Comparison of ENCODE assay signal across 11 mouse cellular contexts in the genomic region with DNA sequence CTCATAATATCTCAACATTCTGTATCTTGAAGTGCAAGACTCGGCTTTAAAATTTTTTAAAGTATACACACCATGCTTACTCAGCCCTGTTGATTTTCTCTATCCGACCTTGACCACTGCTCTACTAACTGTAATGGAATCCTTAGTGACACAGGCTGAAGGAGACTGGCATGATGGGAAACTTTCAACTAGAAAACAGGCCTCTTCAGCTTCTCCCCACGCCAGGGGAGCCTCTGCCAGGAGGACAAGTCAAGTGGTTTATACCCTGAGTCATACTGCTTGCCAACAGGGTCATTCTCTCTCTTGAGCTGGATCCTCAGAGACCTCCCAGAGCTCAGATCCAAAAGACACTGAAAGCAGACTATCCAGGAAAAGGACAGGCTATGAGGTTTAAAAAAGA.
DNase-seq lines count a peak whose midpoint lies in the region; ATAC-seq and TF ChIP-seq lines count a peak whose summit lies in the region.
"Had no signal": no experiment of that assay in that cellular context is flagged by ENCODE, and none has a peak within 500 bp of the region (broad histone marks: within the 10 kb centered on the region; RNA-seq: fewer than 3 reads in every experiment).

No protein-coding gene starts in this region.

- H3K9me3 ChIP-seq in hindbrain, embryonic 13.5 days = no peaks in the 10 kb centered on the region
- H3K9me3 ChIP-seq in hindbrain, embryonic 11.5 days (ENCODE audit: control insufficient read depth, low read length) = no peaks in the 10 kb centered on the region
- H3K9me3 ChIP-seq in forebrain, embryonic 15.5 days = no peaks in the 10 kb centered on the region
- H3K9me3 ChIP-seq: liver, embryonic 15.5 days had no signal

- no peak overlapping the region for H3K4me3 ChIP-seq in cerebellum, adult 2 months (replicated peaks; ENCODE audit: insufficient read depth, low read depth, low read length)
- H3K4me3 ChIP-seq in hindbrain, embryonic 13.5 days = no peak overlapping the region
- no peak overlapping the region for H3K4me3 ChIP-seq in hindbrain, embryonic 11.5 days (ENCODE audit: low read depth, low read length)
- no peak overlapping the region for H3K4me3 ChIP-seq in forebrain, embryonic 15.5 days
- H3K4me3 ChIP-seq: liver, embryonic 15.5 days had no signal

- DNase-seq in cerebellum, adult 2 months = peak; percentile 37 to 66
- DNase-seq in cerebellum, adult 11 months = no peak
- no peak for DNase-seq in hindbrain, embryonic 11.5 days (ENCODE audit: low spot score)
- DNase-seq in NIH3T3 (ENCODE audit: low read depth) = peak; percentile 45
- DNase-seq in right cerebral cortex, adult 18-20 months = no peak
- DNase-seq in frontal cortex, postnatal 14 days (ENCODE audit: low spot score in 2 of 2) = no peak
- DNase-seq: kidney, adult 9 months had no signal

- no peak for TF ChIP-seq CTCF in cerebellum, adult 2 months (IDR thresholded peaks at IDR 0.05; ENCODE audit: borderline replicate concordance, insufficient read depth, low read depth, low read length)

- no peak for ATAC-seq in hindbrain, embryonic 13.5 days (ENCODE audit: low FRiP score)
- no peak for ATAC-seq in hindbrain, embryonic 11.5 days (ENCODE audit: low FRiP score)
- no peak for ATAC-seq in forebrain, embryonic 15.5 days (replicated peaks)

- H3K9ac ChIP-seq in hindbrain, embryonic 13.5 days = no peak overlapping the region
- no peak overlapping the region for H3K9ac ChIP-seq in hindbrain, embryonic 11.5 days (ENCODE audit: low read depth, low read length)
- no peak overlapping the region for H3K9ac ChIP-seq in forebrain, embryonic 15.5 days (replicated peaks)
- H3K9ac ChIP-seq: liver, embryonic 15.5 days had no signal

- no peaks in the 10 kb centered on the region for H3K27me3 ChIP-seq in cerebellum, adult 2 months (ENCODE audit: control insufficient read depth, insufficient read depth, low read length)
- no peaks in the 10 kb centered on the region for H3K27me3 ChIP-seq in hindbrain, embryonic 13.5 days
- no peaks in the 10 kb centered on the region for H3K27me3 ChIP-seq in hindbrain, embryonic 11.5 days (ENCODE audit: control insufficient read depth, insufficient read depth, low read length)
- H3K27me3 ChIP-seq in forebrain, embryonic 15.5 days = no peaks in the 10 kb centered on the region
- H3K27me3 ChIP-seq: liver, embryonic 15.5 days had no signal

- no peak overlapping the region for H3K4me2 ChIP-seq in hindbrain, embryonic 13.5 days
- no peak overlapping the region for H3K4me2 ChIP-seq in hindbrain, embryonic 11.5 days (replicated peaks; ENCODE audit: low read depth, low read length)
- H3K4me2 ChIP-seq in forebrain, embryonic 15.5 days (replicated peaks) = no peak overlapping the region
- H3K4me2 ChIP-seq: heart, embryonic 11.5 days; liver, embryonic 15.5 days had no signal

- H3K4me1 ChIP-seq in cerebellum, adult 2 months (ENCODE audit: control insufficient read depth, insufficient read depth, low read length) = peaks cover 10% of the 10 kb centered on the region; the same call in 1 of the 2 replicates
- H3K4me1 ChIP-seq in hindbrain, embryonic 13.5 days (replicated peaks) = peaks cover 53% of the 10 kb centered on the region
- peaks cover 3% of the 10 kb centered on the region; the same call in 1 of the 2 replicates for H3K4me1 ChIP-seq in hindbrain, embryonic 11.5 days (replicated peaks; ENCODE audit: control insufficient read depth, insufficient read depth, low read length)
- H3K4me1 ChIP-seq in forebrain, embryonic 15.5 days = peaks cover 47% of the 10 kb centered on the region
- H3K4me1 ChIP-seq: liver, embryonic 15.5 days had no signal

- H3K27ac ChIP-seq in cerebellum, adult 2 months (ENCODE audit: insufficient read depth, low read length) = no peak overlapping the region
- peak overlapping the region; percentile 50 for H3K27ac ChIP-seq in hindbrain, embryonic 13.5 days
- H3K27ac ChIP-seq in hindbrain, embryonic 11.5 days (ENCODE audit: low read depth, low read length) = no peak overlapping the region
- H3K27ac ChIP-seq in forebrain, embryonic 15.5 days (replicated peaks) = peak overlapping the region; percentile 56; the same call in 1 of the 2 replicates
- H3K27ac ChIP-seq: liver, embryonic 15.5 days had no signal

- WGBS in cerebellum, adult 2 months = 48% methylated on average over 3 of the region's 3 CpGs
- 82% methylated on average over 3 of the region's 3 CpGs for WGBS in hindbrain, embryonic 13.5 days
- 86% methylated on average over 3 of the region's 3 CpGs for WGBS in hindbrain, embryonic 11.5 days
- WGBS in forebrain, embryonic 15.5 days = 80% methylated on average over 3 of the region's 3 CpGs

- peaks cover 23% of the 10 kb centered on the region for H3K36me3 ChIP-seq in hindbrain, embryonic 13.5 days
- H3K36me3 ChIP-seq in hindbrain, embryonic 11.5 days (ENCODE audit: control insufficient read depth, insufficient read depth, low read length) = peaks cover 3% of the 10 kb centered on the region; the same call in 1 of the 2 replicates
- H3K36me3 ChIP-seq in forebrain, embryonic 15.5 days = peaks cover 36% of the 10 kb centered on the region
- H3K36me3 ChIP-seq: liver, embryonic 15.5 days had no signal

- TF ChIP-seq POLR2A in cerebellum, adult 2 months (IDR thresholded peaks at IDR 0.05; ENCODE audit: borderline replicate concordance, insufficient read depth, low read length) = no peak

Comparison
In these comparisons a context has a peak if more than half of its experiments do, and no peak if none do; other contexts are left out.
1. DNase-seq: peak in cerebellum, adult 2 months (2 of 2) and NIH3T3 (single experiment); none in cerebellum, adult 11 months (single experiment), hindbrain, embryonic 11.5 days (single experiment), right cerebral cortex, adult 18-20 months (single experiment) and frontal cortex, postnatal 14 days (0 of 2).
2. H3K27ac ChIP-seq: peak in hindbrain, embryonic 13.5 days (single experiment) and forebrain, embryonic 15.5 days (single experiment); none in cerebellum, adult 2 months (single experiment) and hindbrain, embryonic 11.5 days (single experiment).